Comparison of ENCODE assay signal across 8 mouse cellular contexts in genomic region chr1:182124506-182124905, GRCm38 (mm10). TPM values are rescaled to one million over a fixed set of nuclear protein-coding genes. Genes with fewer than 3 reads are reported as not detected.
DNase-seq lines count a peak whose midpoint lies in the region; ATAC-seq lines count a peak whose summit lies in the region.

Gene Srp9, plus strand, starts transcription at chr1:182124737.

- peaks cover 28% of the 10 kb centered on the region for H3K4me1 ChIP-seq in hindbrain, embryonic 13.5 days (replicated peaks)

- no peaks in the 10 kb centered on the region for H3K9me3 ChIP-seq in hindbrain, embryonic 13.5 days

- H3K27ac ChIP-seq in hindbrain, embryonic 13.5 days, result peak within 1 kb of the TSS; percentile 86

- peak within 1 kb of the TSS; percentile 82 for H3K4me3 ChIP-seq in hindbrain, embryonic 13.5 days

- peak within 1 kb of the TSS; percentile 82 for H3K9ac ChIP-seq in hindbrain, embryonic 13.5 days

- DNase-seq in NIH3T3 (ENCODE audit: low read depth), result peak; percentile 100
- peak; percentile 100 for DNase-seq in cerebellum, postnatal 10 days
- peak; percentile 94 to 99 for DNase-seq in frontal cortex, postnatal 14 days (ENCODE audit: low spot score in 2 of 2)
- DNase-seq in layer of hippocampus, postnatal 25 days (ENCODE audit: extremely low spot score in 1 of 2, low spot score in 1 of 2), result peak; percentile 93 to 96
- peak; percentile 98 for DNase-seq in lung, postnatal 25 days (ENCODE audit: low spot score)
- peak; percentile 99 for DNase-seq in retina, embryonic 14.5 days (ENCODE audit: low spot score)
- DNase-seq in thymus, postnatal 4 days, result peak; percentile 99

- H3K36me3 ChIP-seq in hindbrain, embryonic 13.5 days, result peaks cover 14% of the 10 kb centered on the region

- peak; percentile 99 for ATAC-seq in hindbrain, embryonic 13.5 days (ENCODE audit: low FRiP score)

- WGBS in hindbrain, embryonic 13.5 days, result under 1% methylated on average over 35 of the region's 37 CpGs

- H3K27me3 ChIP-seq in hindbrain, embryonic 13.5 days, result no peaks in the 10 kb centered on the region

- H3K4me2 ChIP-seq in hindbrain, embryonic 13.5 days, result peak within 1 kb of the TSS; percentile 64

RNA-seq across cellular contexts. Expression of gene Srp9, which starts in this region (rescaled TPM):
- 140 and 146 TPM in 2 replicates for polyA plus RNA-seq in hindbrain, embryonic 13.5 days (2015; fragmentation: Nextera tagmentation; extraction: Ambion mirVana)
- total RNA-seq in layer of hippocampus, postnatal 25 days (2021), result 10 to 100 TPM; 61.7 to 71.3 TPM

Comparison
In these comparisons a context has a peak if more than half of its experiments do, and no peak if none do; other contexts are left out.
1. Peak in every context shown above with its lines: DNase-seq, ATAC-seq, H3K4me3 ChIP-seq and H3K27ac ChIP-seq.